Mouse (Mus musculus) adrenal gland, postnatal 10 days (tissue): ENCODE measurements around the gene Lpcat2b. TPM values are rescaled to one million over a fixed set of nuclear protein-coding genes. Genes with fewer than 3 reads are reported as not detected.
"Not testable (repeated sequence)": the region's sequence is repeated elsewhere in the genome, so short reads cannot be mapped to it uniquely, and the experiment has no call there.

Source experiments
- DNase-seq: peaks from one replicate; pipeline ENCODE4 v3.0.0; 2021; ENCODE audit warnings: mixed read lengths
- long read RNA-seq, 2 experiments: library from polyadenylated mRNA; stranded (forward); transcript quantifications; one replicate each; pipeline ENCODE4 v2.0.0; 2021
- total RNA-seq, 2 experiments: library from RNA; stranded (reverse); gene quantifications; 2 replicates each; pipeline ENCODE4 v1.2.3; 2021

Gene Lpcat2b
- not detected for total RNA-seq
- long read RNA-seq, experiment 1, result 0 reads
- long read RNA-seq, experiment 2, result 0 reads

GRCm38 (mm10) chr5:107431249-107431648 is at the start of gene Lpcat2b:
Gene Lpcat2b (plus strand): TSS chr5:107431549.
- DNase-seq, result no peak

GRCm38 (mm10) chr5:107386448-107386847 is 44.9 kb upstream of the Lpcat2b start:
- DNase-seq, result not testable (repeated sequence)

- DNase-seq, result no peak
These were observed 43.6 kb upstream of the Lpcat2b start for GRCm38 (mm10) chr5:107387788-107388187.

- DNase-seq, result no peak
These were observed 42.0 kb upstream of the Lpcat2b start for GRCm38 (mm10) chr5:107389373-107389772.

- DNase-seq, result no peak
These were observed 36.9 kb upstream of the Lpcat2b start for GRCm38 (mm10) chr5:107394437-107394836.

- no peak for DNase-seq
These were observed 28.9 kb upstream of the Lpcat2b start, which contains the start of gene Ephx4 for GRCm38 (mm10) chr5:107402436-107402835. Gene Ephx4 (plus strand): TSS chr5:107402736.

GRCm38 (mm10) chr5:107403011-107403946 is 28.1 kb upstream of the Lpcat2b start:
- peak; percentile 42 for DNase-seq

- no peak for DNase-seq
These were observed 27.2 kb upstream of the Lpcat2b start for GRCm38 (mm10) chr5:107403947-107404684.

GRCm38 (mm10) chr5:107405361-107405760 is 26.0 kb upstream of the Lpcat2b start:
- no peak for DNase-seq

- no peak for DNase-seq
These were observed 21.0 kb upstream of the Lpcat2b start for GRCm38 (mm10) chr5:107410305-107410704.

GRCm38 (mm10) chr5:107411326-107411725 is 20.0 kb upstream of the Lpcat2b start:
- DNase-seq, result no peak

GRCm38 (mm10) chr5:107412285-107412684 is 19.1 kb upstream of the Lpcat2b start:
- no peak for DNase-seq

- no peak for DNase-seq
These were observed 16.3 kb upstream of the Lpcat2b start for GRCm38 (mm10) chr5:107415098-107415497.

GRCm38 (mm10) chr5:107421676-107422075 is 9.7 kb upstream of the Lpcat2b start:
- no peak for DNase-seq

GRCm38 (mm10) chr5:107434001-107434400 is 2.7 kb downstream of the Lpcat2b start:
- DNase-seq, result no peak

- no peak for DNase-seq
These were observed 4.8 kb downstream of the Lpcat2b start for GRCm38 (mm10) chr5:107436185-107436584.

- DNase-seq, result no peak
These were observed 5.3 kb downstream of the Lpcat2b start for GRCm38 (mm10) chr5:107436587-107437209.

- peak; percentile 97 for DNase-seq
These were observed 6.3 kb downstream of the Lpcat2b start, which contains the start of gene Btbd8 for GRCm38 (mm10) chr5:107437464-107438281. Gene Btbd8 (plus strand): TSS chr5:107437997.

- DNase-seq, result peak; percentile 5
These were observed 7.0 kb downstream of the Lpcat2b start for GRCm38 (mm10) chr5:107438353-107438752.

GRCm38 (mm10) chr5:107441881-107442280 is 10.5 kb downstream of the Lpcat2b start:
- DNase-seq, result no peak

- DNase-seq, result peak; percentile 27
These were observed 12.9 kb downstream of the Lpcat2b start for GRCm38 (mm10) chr5:107444251-107444650.
